Mouse (Mus musculus) 3134 (cell line): ENCODE data around the gene Klf2.

ENCODE experiments used
- DNase-seq: peaks from one replicate; pipeline ENCODE4 v3.0.0-alpha.2; 2011; ENCODE audit warnings: low spot score; ENCODE audit not compliant: insufficient read length; ENCODE audit errors: extremely low read depth

Gene Klf2

GRCm38 (mm10) chr8:72330806-72331516 is 12.1 kb downstream of the Klf2 start:
- DNase-seq: peak; percentile 34

DNA sequence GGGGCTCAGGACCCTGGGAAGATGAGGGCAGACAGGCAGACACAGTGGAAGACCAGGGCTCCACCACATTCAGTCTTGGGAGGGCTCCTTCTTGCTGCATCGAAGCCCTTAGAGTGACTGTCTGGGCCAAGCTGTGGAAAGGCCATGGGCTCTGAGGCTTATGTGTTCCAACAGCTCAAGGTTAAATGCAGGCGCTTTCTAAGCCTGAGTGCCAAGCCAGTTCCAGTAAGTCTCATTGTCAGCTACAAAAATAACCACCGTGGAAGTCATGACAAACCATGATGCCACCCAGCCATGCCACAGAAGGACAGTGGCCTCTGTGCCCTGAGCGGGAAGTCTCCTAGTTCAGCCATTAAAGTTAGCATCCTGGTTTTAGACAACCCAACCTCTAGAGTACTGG is 12.8 kb downstream of the Klf2 start:
- no peak for DNase-seq

- no peak for DNase-seq
Measured at GRCm38 (mm10) chr8:72333429-72334143, 14.8 kb downstream of the Klf2 start.

- DNase-seq: no peak
Measured at GRCm38 (mm10) chr8:72334144-72334641, 15.4 kb downstream of the Klf2 start.

DNA sequence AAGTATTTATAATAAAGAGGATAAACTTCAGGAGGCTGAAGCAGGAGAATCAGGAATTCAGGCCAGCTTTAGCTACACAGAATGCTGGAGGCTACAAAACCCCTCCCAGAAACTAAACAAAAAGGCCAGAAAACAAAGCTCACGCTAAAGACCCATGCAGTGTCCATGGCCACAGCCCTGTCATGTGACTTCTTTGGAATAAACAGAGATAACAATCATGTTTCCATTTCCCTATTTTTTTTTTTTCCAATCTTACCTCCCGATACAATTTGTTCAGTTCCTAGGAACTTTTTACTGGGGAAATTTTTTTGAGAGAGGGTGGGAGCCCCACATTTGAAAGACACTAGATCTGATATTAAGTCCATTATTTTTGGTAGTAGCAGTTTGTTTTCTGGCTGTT is 17.4 kb downstream of the Klf2 start:
- no peak for DNase-seq

DNA sequence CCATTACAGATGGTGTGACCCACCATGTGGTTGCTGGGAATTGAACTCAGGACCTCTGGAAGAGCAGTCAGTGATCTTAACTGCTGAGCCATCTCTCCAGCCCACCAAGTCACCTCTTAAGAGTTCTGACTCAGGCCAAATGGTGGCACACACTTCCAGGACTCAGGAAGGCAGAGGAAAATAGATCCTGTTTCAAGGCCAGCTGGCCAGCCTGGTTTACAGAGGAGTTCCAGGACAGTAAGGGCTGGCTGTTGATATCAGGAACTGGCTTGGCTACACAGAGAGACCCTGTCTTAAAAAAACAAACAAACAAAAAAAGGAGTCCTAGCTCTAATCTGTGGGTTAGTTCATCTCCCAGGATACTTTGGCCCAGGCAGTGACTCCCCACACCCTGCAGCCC is 18.2 kb downstream of the Klf2 start:
- no peak for DNase-seq

DNA sequence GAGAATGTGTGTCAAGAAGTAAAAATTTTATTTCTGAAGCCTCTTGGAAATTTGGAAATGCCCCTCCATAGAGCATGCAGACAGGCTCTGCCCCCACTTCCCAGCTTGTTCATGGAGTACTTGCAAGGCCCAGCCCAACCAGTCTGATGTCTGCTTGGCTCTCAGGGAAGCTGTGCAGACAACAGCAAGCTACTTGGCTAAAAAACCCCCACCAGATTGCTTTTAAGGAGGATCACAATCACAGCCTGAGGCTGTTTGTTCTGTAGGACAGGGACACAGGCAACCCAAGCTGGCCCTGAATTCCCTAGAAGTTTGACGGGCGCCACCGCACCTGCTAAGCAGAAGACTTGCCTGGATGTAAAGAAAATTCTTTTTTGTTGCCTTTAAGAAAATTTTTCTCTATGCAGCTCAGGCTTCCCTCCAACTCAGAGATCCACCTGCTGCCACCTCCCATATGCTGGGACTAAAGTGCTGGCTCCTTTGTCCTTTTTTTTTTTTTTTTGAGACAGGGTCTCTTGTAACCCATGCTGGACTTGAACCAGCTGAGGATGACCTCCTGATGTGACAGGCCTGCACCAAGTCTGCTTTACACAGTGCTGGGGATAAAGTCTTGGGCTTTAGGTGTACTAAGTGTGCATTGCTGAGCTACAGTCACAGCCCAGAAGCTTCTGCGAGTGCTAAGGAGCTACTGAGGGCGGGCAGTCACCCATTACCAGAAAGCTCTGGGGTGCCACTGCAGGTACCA is 23.9 kb downstream of the Klf2 start:
- no peak for DNase-seq

DNA sequence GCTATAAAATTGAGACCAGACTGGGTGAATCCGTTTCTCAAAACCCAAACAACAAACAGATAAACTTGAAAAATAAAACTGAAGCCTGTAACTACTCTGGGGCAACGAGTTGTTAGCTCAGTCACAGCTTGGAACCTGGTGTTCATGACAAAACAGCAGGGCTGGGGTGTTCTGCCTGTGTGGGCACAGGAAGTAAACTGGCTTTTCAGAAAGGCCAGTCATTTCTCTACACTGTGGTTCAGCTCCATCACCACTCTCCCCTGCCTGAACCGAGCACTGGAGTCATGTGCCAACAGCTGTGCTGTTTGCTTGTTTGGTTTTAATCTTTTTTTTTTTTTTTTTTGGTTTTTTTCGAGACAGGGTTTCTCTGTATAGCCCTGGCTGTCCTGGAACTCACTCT is 24.9 kb downstream of the Klf2 start:
- no peak for DNase-seq

- DNase-seq: no peak
Measured at GRCm38 (mm10) chr8:72347553-72347952, 28.7 kb downstream of the Klf2 start.

GRCm38 (mm10) chr8:72348114-72348513 is 29.3 kb downstream of the Klf2 start:
- DNase-seq: no peak

DNA sequence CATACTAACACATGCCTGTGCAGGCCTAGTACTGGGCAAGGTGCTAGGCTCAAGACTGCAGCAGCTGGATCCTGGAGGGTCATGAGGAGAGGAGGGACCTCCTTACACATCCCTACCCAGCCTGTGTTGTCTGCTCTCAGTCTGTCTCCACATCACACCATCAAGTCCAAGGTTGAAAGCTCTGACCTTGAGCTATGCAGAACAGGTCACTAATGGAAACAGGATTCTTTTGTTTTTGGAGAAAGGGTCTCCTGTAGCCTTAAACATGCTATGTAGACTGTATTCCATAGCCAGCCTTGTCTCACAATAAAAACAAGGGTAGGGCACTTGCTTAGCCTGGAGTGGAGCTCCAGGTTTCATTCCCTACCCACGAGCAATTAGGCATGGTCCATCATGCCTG is 30.1 kb downstream of the Klf2 start:
- DNase-seq: no peak

- DNase-seq: no peak
Measured at GRCm38 (mm10) chr8:72349838-72350237, 31.0 kb downstream of the Klf2 start.

GRCm38 (mm10) chr8:72350727-72351126 is 31.9 kb downstream of the Klf2 start:
- no peak for DNase-seq

- no peak for DNase-seq
Measured at GRCm38 (mm10) chr8:72351405-72352005, 32.7 kb downstream of the Klf2 start.

DNA sequence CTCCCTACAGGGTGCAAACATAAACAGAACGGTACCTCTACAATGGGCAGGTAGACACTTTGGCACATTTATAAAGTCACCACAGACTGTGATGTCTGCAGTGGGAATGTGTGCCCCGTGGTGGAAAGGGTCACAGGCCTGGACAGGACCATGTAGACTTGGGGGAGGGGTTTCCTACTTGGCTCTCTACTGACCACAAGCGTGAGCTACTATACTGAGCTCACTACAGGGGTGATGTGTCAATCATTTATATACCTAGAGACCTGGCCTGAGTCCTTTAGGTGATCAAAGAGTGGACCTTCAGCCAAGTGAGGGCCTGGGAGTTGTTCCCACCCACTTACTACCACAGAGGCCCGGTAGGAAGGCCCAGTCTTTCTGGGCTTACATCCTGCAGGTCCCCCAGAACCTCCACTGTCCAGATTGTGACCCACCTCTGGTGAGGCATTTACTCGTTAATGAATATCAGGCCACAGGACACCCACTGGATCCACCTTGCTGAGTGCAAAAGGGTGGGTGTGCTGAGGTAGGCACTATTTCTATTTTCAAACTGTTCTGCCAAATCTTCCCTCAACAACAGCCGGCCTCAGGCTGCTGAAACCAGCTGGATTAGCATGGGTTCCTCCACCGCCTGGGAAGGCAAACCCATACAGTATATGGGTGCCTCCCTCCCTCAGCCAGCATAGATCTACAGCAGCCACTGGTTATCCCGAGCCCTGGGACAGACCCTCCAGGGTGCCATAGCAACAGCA is 34.3 kb downstream of the Klf2 start:
- no peak for DNase-seq

GRCm38 (mm10) chr8:72353700-72354045 is 34.8 kb downstream of the Klf2 start:
- DNase-seq: no peak

GRCm38 (mm10) chr8:72354272-72354671 is 35.4 kb downstream of the Klf2 start:
- DNase-seq: no peak

DNA sequence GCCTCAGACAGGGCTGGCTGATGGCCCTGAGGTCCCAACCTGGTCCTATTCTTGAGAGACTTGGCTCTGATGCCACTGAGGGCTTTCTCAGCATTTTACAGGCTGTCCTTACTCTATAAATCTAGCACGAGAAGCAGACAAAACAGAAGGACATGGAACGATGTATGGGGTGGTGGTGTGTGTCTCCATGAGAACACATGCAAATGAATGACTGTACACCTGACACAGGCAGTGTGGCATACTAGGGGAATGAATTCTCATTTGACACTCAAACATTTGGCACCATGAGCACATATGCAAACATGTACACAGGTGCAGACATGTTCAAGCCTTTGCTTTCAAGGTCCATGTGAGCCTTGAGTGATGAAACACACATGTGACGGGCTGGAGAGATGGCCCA is 37.8 kb downstream of the Klf2 start:
- no peak for DNase-seq

GRCm38 (mm10) chr8:72360162-72360561 is 41.3 kb downstream of the Klf2 start:
- no peak for DNase-seq

DNA sequence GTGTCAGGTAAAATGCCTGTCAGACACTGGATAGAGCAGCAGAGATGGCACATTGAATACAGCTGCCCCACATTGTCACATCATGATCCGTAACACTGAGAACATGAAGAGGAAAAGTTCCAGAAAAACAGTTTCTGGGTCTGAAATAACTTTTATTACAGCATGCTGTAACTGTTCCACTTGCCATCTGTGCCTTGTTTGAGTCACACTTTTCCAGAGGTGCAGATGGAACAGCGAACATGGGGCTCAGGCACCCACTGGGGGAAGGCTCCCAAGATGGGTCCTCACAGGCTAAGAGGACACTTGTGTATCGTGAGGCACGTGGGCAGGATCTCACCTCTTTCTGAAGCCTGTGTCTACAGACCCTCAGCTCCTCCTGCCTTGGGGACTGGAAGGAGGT is 43.9 kb downstream of the Klf2 start:
- DNase-seq: no peak

GRCm38 (mm10) chr8:72363457-72363856 is 44.6 kb downstream of the Klf2 start:
- DNase-seq: no peak
